8 mouse cellular contexts compared by ENCODE assay signal in genomic region chr5:24357461-24357860, GRCm38 (mm10). TPM values are rescaled to one million over a fixed set of nuclear protein-coding genes. Genes with fewer than 3 reads are reported as not detected.
A peak's percentile ranks its signal among the peaks of the same experiment; 100 is the strongest.
DNase-seq lines count a peak whose midpoint lies in the region; ATAC-seq and TF ChIP-seq lines count a peak whose summit lies in the region.

No protein-coding gene starts in this region.

- peaks cover 7% of the 10 kb centered on the region for H3K4me1 ChIP-seq in hindbrain, embryonic 14.5 days (replicated peaks; ENCODE audit: control insufficient read depth, insufficient read depth, low read length)
- H3K4me1 ChIP-seq in hindbrain, embryonic 13.5 days (replicated peaks): peaks cover 22% of the 10 kb centered on the region
- peaks cover 0 to 5% of the 10 kb centered on the region in 2 experiments; a peak in 2 of 4 replicates for H3K4me1 ChIP-seq in MEL (ENCODE audit: control insufficient read depth in 1 of 2, insufficient read depth in 2 of 2, low read length in 2 of 2)
- H3K4me1 ChIP-seq in liver, embryonic 16.5 days (ENCODE audit: control insufficient read depth, low read depth, low read length): no peaks in the 10 kb centered on the region

- peak; percentile 28 to 58 (median 46) for TF ChIP-seq CTCF in MEL (IDR thresholded peaks at IDR 0.05 in 2 of 3, conservative IDR thresholded peaks at IDR 0.05 in 1 of 3; ENCODE audit: control insufficient read depth in 1 of 3, insufficient read depth in 1 of 3, low read depth in 2 of 3, low read length in 3 of 3, poor library complexity in 1 of 3, severe bottlenecking in 1 of 3)

- H3K27me3 ChIP-seq in hindbrain, embryonic 14.5 days (ENCODE audit: control insufficient read depth, insufficient read depth, low read length): no peaks in the 10 kb centered on the region
- H3K27me3 ChIP-seq in hindbrain, embryonic 13.5 days: 0 out of 2 replicates have a peak, but pooled peaks cover 4% of the 10 kb centered on the region
- peaks cover 0 to 2% of the 10 kb centered on the region in 2 experiments; a peak in 3 of 4 replicates for H3K27me3 ChIP-seq in MEL (ENCODE audit: control insufficient read depth in 1 of 2, insufficient read depth in 2 of 2, low read length in 2 of 2)
- peaks cover 21% of the 10 kb centered on the region for H3K27me3 ChIP-seq in liver, embryonic 16.5 days (ENCODE audit: control insufficient read depth, insufficient read depth, low read depth, low read length)
- no peaks in the 10 kb centered on the region for H3K27me3 ChIP-seq in splenic B cell, adult 2 months (ENCODE audit: control insufficient read depth, insufficient read depth, low read length, poor library complexity, severe bottlenecking)

- 16% methylated on average over 7 of the region's 7 CpGs for WGBS in hindbrain, embryonic 14.5 days
- 16% methylated on average over 7 of the region's 7 CpGs for WGBS in hindbrain, embryonic 13.5 days
- 14% methylated on average over 7 of the region's 7 CpGs for WGBS in liver, embryonic 16.5 days (ENCODE audit: insufficient replicate concordance)

- DNase-seq in hindbrain, embryonic 14.5 days (ENCODE audit: low spot score): peak; percentile 70
- peak; percentile 90 for DNase-seq in MEL (ENCODE audit: low read depth, low spot score)
- peak; percentile 97 for DNase-seq in embryo, embryonic 10.5 days (ENCODE audit: low spot score)
- peak; percentile 95 for DNase-seq in induced T-regulatory cell, adult 2 months (ENCODE audit: low read depth)
- DNase-seq in splenic B cell, adult 2 months (ENCODE audit: low read depth, low spot score): peak; percentile 83
- DNase-seq in frontal cortex, postnatal 10 days (ENCODE audit: low spot score in 2 of 2): no peak

- ATAC-seq in hindbrain, embryonic 14.5 days (ENCODE audit: low FRiP score): no peak
- ATAC-seq in hindbrain, embryonic 13.5 days (ENCODE audit: low FRiP score): no peak
- ATAC-seq in liver, embryonic 16.5 days (ENCODE audit: low read depth): peak; percentile 37

- no peak overlapping the region for H3K27ac ChIP-seq in hindbrain, embryonic 14.5 days
- no peak overlapping the region for H3K27ac ChIP-seq in hindbrain, embryonic 13.5 days
- no peak overlapping the region for H3K27ac ChIP-seq in MEL (ENCODE audit: control insufficient read depth, low read depth, low read length)
- H3K27ac ChIP-seq in liver, embryonic 16.5 days (ENCODE audit: low read length): no peak overlapping the region

- no peaks in the 10 kb centered on the region for H3K36me3 ChIP-seq in hindbrain, embryonic 14.5 days (replicated peaks; ENCODE audit: control insufficient read depth, insufficient read depth)
- H3K36me3 ChIP-seq in hindbrain, embryonic 13.5 days: no peaks in the 10 kb centered on the region
- no peaks in the 10 kb centered on the region for H3K36me3 ChIP-seq in MEL (ENCODE audit: control insufficient read depth in 1 of 2, insufficient read depth in 2 of 2, low read length in 2 of 2)
- no peaks in the 10 kb centered on the region for H3K36me3 ChIP-seq in liver, embryonic 16.5 days (ENCODE audit: control insufficient read depth, insufficient read depth)
- H3K36me3 ChIP-seq in splenic B cell, adult 2 months (ENCODE audit: control insufficient read depth, insufficient read depth, low read length, poor library complexity, severe bottlenecking): no peaks in the 10 kb centered on the region

- TF ChIP-seq POLR2A in MEL (IDR thresholded peaks at IDR 0.05; ENCODE audit: control insufficient read depth in 1 of 2, insufficient read depth in 1 of 2, low read depth in 1 of 2, low read length in 2 of 2, poor library complexity in 1 of 2): no peak

- TF ChIP-seq EP300 in MEL (IDR thresholded peaks at IDR 0.05; ENCODE audit: low read depth in 1 of 2, low read length in 2 of 2): no peak

- H3K4me2 ChIP-seq in hindbrain, embryonic 14.5 days (replicated peaks): no peak overlapping the region
- H3K4me2 ChIP-seq in hindbrain, embryonic 13.5 days: no peak overlapping the region
- no peak overlapping the region for H3K4me2 ChIP-seq in liver, embryonic 16.5 days (ENCODE audit: low read depth, low read length)

- H3K9me3 ChIP-seq in hindbrain, embryonic 14.5 days (ENCODE audit: control insufficient read depth, low read length): no peaks in the 10 kb centered on the region
- no peaks in the 10 kb centered on the region for H3K9me3 ChIP-seq in hindbrain, embryonic 13.5 days
- no peaks in the 10 kb centered on the region for H3K9me3 ChIP-seq in MEL (replicated peaks; ENCODE audit: insufficient read depth, low read length)
- H3K9me3 ChIP-seq in liver, embryonic 16.5 days (replicated peaks; ENCODE audit: control insufficient read depth, low read length): no peaks in the 10 kb centered on the region

- no peaks in the 10 kb centered on the region for H3K79me2 ChIP-seq in MEL (ENCODE audit: control insufficient read depth, insufficient read depth, low read length, poor library complexity)

- peak; percentile 41 for TF ChIP-seq RAD21 in MEL (IDR thresholded peaks at IDR 0.05; ENCODE audit: low read depth, low read length)

- no peak overlapping the region for H3K9ac ChIP-seq in hindbrain, embryonic 14.5 days
- H3K9ac ChIP-seq in hindbrain, embryonic 13.5 days: no peak overlapping the region
- H3K9ac ChIP-seq in MEL (ENCODE audit: control insufficient read depth, low read depth, low read length, poor library complexity, severe bottlenecking): no peak overlapping the region
- H3K9ac ChIP-seq in liver, embryonic 16.5 days (ENCODE audit: low read depth, low read length): no peak overlapping the region

- H3K4me3 ChIP-seq in hindbrain, embryonic 14.5 days (replicated peaks; ENCODE audit: low read length): no peak overlapping the region
- no peak overlapping the region for H3K4me3 ChIP-seq in hindbrain, embryonic 13.5 days
- H3K4me3 ChIP-seq in MEL (ENCODE audit: control insufficient read depth in 1 of 2, insufficient read depth in 1 of 2, low read depth in 2 of 2, low read length in 2 of 2): no peak overlapping the region
- H3K4me3 ChIP-seq in liver, embryonic 16.5 days (ENCODE audit: low read depth, low read length): no peak overlapping the region

TF ChIP-seq in MEL, 35 proteins besides CTCF, POLR2A, EP300 and RAD21:
- no peak for TF ChIP-seq MYB (IDR thresholded peaks at IDR 0.05; ENCODE audit: low read depth, low read length)
- TF ChIP-seq ZC3H11A (IDR thresholded peaks at IDR 0.05; ENCODE audit: low read depth, low read length): peak; percentile 43
- peak; percentile 92 for TF ChIP-seq SIN3A (IDR thresholded peaks at IDR 0.05; ENCODE audit: low read length)
- peak; percentile 70 for TF ChIP-seq SMC3 (IDR thresholded peaks at IDR 0.05; ENCODE audit: low read depth, low read length)
- peak; percentile 84 for TF ChIP-seq MXI1 (IDR thresholded peaks at IDR 0.05; ENCODE audit: low read depth, low read length)

RNA-seq across cellular contexts. Expression of gene Kcnh2, which starts 6.1 kb away (rescaled TPM):
- 13.9 and 15.1 TPM in 2 replicates for polyA plus RNA-seq in hindbrain, embryonic 14.5 days (2014; fragmentation: Nextera tagmentation; extraction: Ambion mirVana)
- polyA plus RNA-seq in hindbrain, embryonic 13.5 days (2015; fragmentation: Nextera tagmentation; extraction: Ambion mirVana): 12.8 and 14.2 TPM in 2 replicates
- 1.8 and 2.0 TPM in 2 replicates for total RNA-seq in MEL (2012; rRNA removed)
- polyA plus RNA-seq in MEL (2012; ENCODE audit: insufficient read depth in 1 of 2, insufficient read length in 2 of 2, low read depth in 1 of 2, low replicate concordance in 2 of 2, missing spikeins in 1 of 2): 1 to 10 TPM in 1 of 2 experiments, not detected in 1; 6.8 TPM
- polyA plus RNA-seq in liver, embryonic 16.5 days (2015; fragmentation: Nextera tagmentation; extraction: Ambion mirVana): 0.20 and 0.27 TPM in 2 replicates

RNA-seq across cellular contexts. Expression of gene Nos3, which starts 7.1 kb away (rescaled TPM):
- 8.6 and 10.6 TPM in 2 replicates for polyA plus RNA-seq in hindbrain, embryonic 14.5 days (2014; fragmentation: Nextera tagmentation; extraction: Ambion mirVana)
- polyA plus RNA-seq in hindbrain, embryonic 13.5 days (2015; fragmentation: Nextera tagmentation; extraction: Ambion mirVana): 9.8 and 10.2 TPM in 2 replicates
- 2.0 and 3.9 TPM in 2 replicates for total RNA-seq in MEL (2012; rRNA removed)
- polyA plus RNA-seq in MEL (2012; ENCODE audit: insufficient read depth in 1 of 2, insufficient read length in 2 of 2, low read depth in 1 of 2, low replicate concordance in 2 of 2, missing spikeins in 1 of 2): 1 to 10 TPM in 1 of 2 experiments, not detected in 1; 6.2 TPM
- 2.0 and 2.2 TPM in 2 replicates for polyA plus RNA-seq in liver, embryonic 16.5 days (2015; fragmentation: Nextera tagmentation; extraction: Ambion mirVana)

RNA-seq across cellular contexts. Expression of gene Atg9b, which starts 34.5 kb away (rescaled TPM):
- polyA plus RNA-seq in hindbrain, embryonic 14.5 days (2014; fragmentation: Nextera tagmentation; extraction: Ambion mirVana): 1.6 and 2.4 TPM in 2 replicates
- 0.57 and 0.93 TPM in 2 replicates for polyA plus RNA-seq in hindbrain, embryonic 13.5 days (2015; fragmentation: Nextera tagmentation; extraction: Ambion mirVana)
- 30.2 and 41.2 TPM in 2 replicates for total RNA-seq in MEL (2012; rRNA removed)
- 10 to 100 TPM in 1 of 2 experiments, not detected in 1; 41.5 TPM for polyA plus RNA-seq in MEL (2012; ENCODE audit: insufficient read depth in 1 of 2, insufficient read length in 2 of 2, low read depth in 1 of 2, low replicate concordance in 2 of 2, missing spikeins in 1 of 2)
- polyA plus RNA-seq in liver, embryonic 16.5 days (2015; fragmentation: Nextera tagmentation; extraction: Ambion mirVana): 1.8 and 2.9 TPM in 2 replicates

RNA-seq across cellular contexts. Expression of gene Abcb8, which starts 36.0 kb away (rescaled TPM):
- polyA plus RNA-seq in hindbrain, embryonic 14.5 days (2014; fragmentation: Nextera tagmentation; extraction: Ambion mirVana): 42.0 and 45.6 TPM in 2 replicates
- 45.7 and 48.7 TPM in 2 replicates for polyA plus RNA-seq in hindbrain, embryonic 13.5 days (2015; fragmentation: Nextera tagmentation; extraction: Ambion mirVana)
- 72.4 and 76.9 TPM in 2 replicates for total RNA-seq in MEL (2012; rRNA removed)
- polyA plus RNA-seq in MEL (2012; ENCODE audit: insufficient read depth in 1 of 2, insufficient read length in 2 of 2, low read depth in 1 of 2, low replicate concordance in 2 of 2, missing spikeins in 1 of 2): 100 to 1,000 TPM in 1 of 2 experiments, not detected in 1; 124 TPM
- polyA plus RNA-seq in liver, embryonic 16.5 days (2015; fragmentation: Nextera tagmentation; extraction: Ambion mirVana): 29.6 TPM in 2 replicates

RNA-seq across cellular contexts. Expression of gene Asic3, which starts 55.7 kb away (rescaled TPM):
- polyA plus RNA-seq in hindbrain, embryonic 14.5 days (2014; fragmentation: Nextera tagmentation; extraction: Ambion mirVana): 0.35 and 0.80 TPM in 2 replicates
- 0.94 and 1.3 TPM in 2 replicates for polyA plus RNA-seq in hindbrain, embryonic 13.5 days (2015; fragmentation: Nextera tagmentation; extraction: Ambion mirVana)
- 0.04 TPM in 1 of 2 replicates, not detected in the other for total RNA-seq in MEL (2012; rRNA removed)
- under 1 TPM in 1 of 2 experiments, not detected in 1; 0.35 TPM for polyA plus RNA-seq in MEL (2012; ENCODE audit: insufficient read depth in 1 of 2, insufficient read length in 2 of 2, low read depth in 1 of 2, low replicate concordance in 2 of 2, missing spikeins in 1 of 2)
- not detected in 2 replicates for polyA plus RNA-seq in liver, embryonic 16.5 days (2015; fragmentation: Nextera tagmentation; extraction: Ambion mirVana)

Comparison
In these comparisons a context has a peak if more than half of its experiments do, and no peak if none do; other contexts are left out.
1. DNase-seq: peak in hindbrain, embryonic 14.5 days (single experiment), MEL (single experiment), embryo, embryonic 10.5 days (single experiment), induced T-regulatory cell, adult 2 months (single experiment) and splenic B cell, adult 2 months (single experiment); none in frontal cortex, postnatal 10 days (0 of 2).